Mouse (Mus musculus) limb, embryonic 12.5 days (tissue): ENCODE results near the gene Dazap1. TPM values are rescaled to one million over a fixed set of nuclear protein-coding genes. Genes with fewer than 3 reads are reported as not detected.
A peak's percentile ranks its signal among the peaks of the same experiment; 100 is the strongest.

Source experiments
- ATAC-seq: fragments of 200-750 bp; cut with Nextera tagmentation; 2 replicates; pipeline ENCODE4 v1.8.0; 2017; ENCODE audit warnings: low read depth, moderate TSS enrichment; ENCODE audit not compliant: insufficient number of reproducible peaks, insufficient read depth, low FRiP score, low TSS enrichment
- H3K27ac ChIP-seq: fragments of 300-500 bp; sonication (generic); 2 replicates; pipeline ENCODE4 v1.5.1; 2016; ENCODE audit warnings: mild to moderate bottlenecking, moderate library complexity
- H3K27me3 ChIP-seq: fragments of 300-500 bp; sonication (generic); 2 replicates; pipeline ENCODE4 v1.6.1; 2016; ENCODE audit warnings: mild to moderate bottlenecking, moderate library complexity
- H3K36me3 ChIP-seq: fragments of 300-500 bp; sonication (generic); 2 replicates; pipeline ENCODE4 v1.6.1; 2016; ENCODE audit warnings: mild to moderate bottlenecking, moderate library complexity
- H3K4me1 ChIP-seq: fragments of 300-500 bp; sonication (generic); replicated peaks from 2 replicates; pipeline ENCODE4 v1.6.1; 2016
- H3K4me2 ChIP-seq: fragments of 300-500 bp; sonication (generic); 2 replicates; pipeline ENCODE4 v1.6.1; 2016; ENCODE audit warnings: mild to moderate bottlenecking, moderate library complexity
- H3K4me3 ChIP-seq: fragments of 300-500 bp; sonication (generic); replicated peaks from 2 replicates; pipeline ENCODE4 v1.5.1; 2016; ENCODE audit warnings: mild to moderate bottlenecking
- H3K9ac ChIP-seq: fragments of 300-500 bp; sonication (generic); replicated peaks from 2 replicates; pipeline ENCODE4 v1.6.1; 2016; ENCODE audit warnings: mild to moderate bottlenecking, moderate library complexity
- H3K9me3 ChIP-seq: fragments of 300-500 bp; sonication (generic); 2 replicates; pipeline ENCODE4 v1.6.1; 2016; ENCODE audit warnings: mild to moderate bottlenecking, moderate library complexity
- WGBS: fragments of 180-500 bp; shearing (Covaris S2); methylation state at CpG from one replicate; pipeline ENCODE4 v1.1.7; 2016; 5-methylcytosine and 5-hydroxymethylcytosine counted together
- polyA plus RNA-seq: library from polyadenylated mRNA; unstranded; fragments of >200 nt; fragmentation: Nextera tagmentation; extraction: Ambion mirVana; gene quantifications from 2 replicates; pipeline ENCODE4 v1.2.1, GENCODE M21; 2016

Dazap1 gene
- polyA plus RNA-seq, 1 experiment from 2014 or later: 71.0 TPM

GRCm38 (mm10) chr10:80315315-80315714, 54.0 kb downstream of the Dazap1 start:
- WGBS: 46% methylated on average over 27 of the region's 27 CpGs
- Histone ChIP-seq H3K4me2 (no peak overlapping the region), H3K9ac (peak overlapping the region; percentile 37; the same call in 1 of the 2 replicates), H3K36me3 (peaks cover 20% of the 10 kb centered on the region), H3K4me3 (no peak overlapping the region), H3K4me1 (peaks cover 20% of the 10 kb centered on the region), H3K27me3 (peaks cover 78% of the 10 kb centered on the region), H3K9me3 (no peaks in the 10 kb centered on the region), H3K27ac (no peak overlapping the region)
- ATAC-seq: no peak

- Histone ChIP-seq H3K9ac (no peak overlapping the region), H3K36me3 (peaks cover 20% of the 10 kb centered on the region), H3K4me1 (peaks cover 20% of the 10 kb centered on the region), H3K4me3 (no peak overlapping the region), H3K27me3 (peaks cover 68% of the 10 kb centered on the region), H3K9me3 (no peaks in the 10 kb centered on the region), H3K4me2 (no peak overlapping the region), H3K27ac (no peak overlapping the region)
- 18% methylated on average over 11 of the region's 11 CpGs for WGBS
- no peak for ATAC-seq
Measured at GRCm38 (mm10) chr10:80316359-80316781, 55.1 kb downstream of the Dazap1 start.

- Histone ChIP-seq H3K4me2 (no peak overlapping the region), H3K9me3 (no peaks in the 10 kb centered on the region), H3K36me3 (peaks cover 20% of the 10 kb centered on the region), H3K4me1 (peaks cover 22% of the 10 kb centered on the region), H3K27me3 (peaks cover 61% of the 10 kb centered on the region), H3K4me3 (no peak overlapping the region), H3K27ac (no peak overlapping the region), H3K9ac (no peak overlapping the region)
- no peak for ATAC-seq
- WGBS: 58% methylated on average over 10 of the region's 10 CpGs
Measured at GRCm38 (mm10) chr10:80317011-80317410, 55.7 kb downstream of the Dazap1 start.

GRCm38 (mm10) chr10:80320340-80320760, 59.1 kb downstream of the Dazap1 start, which contains the start of gene 2310011J03Rik:
TSS of gene 2310011J03Rik (minus strand) at chr10:80320537.
- H3K27ac ChIP-seq: peak within 1 kb of the TSS; percentile 41; the same call in 1 of the 2 replicates
- ATAC-seq: peak; percentile 15; the same call in 1 of the 2 replicates
- H3K4me3 ChIP-seq: peak within 1 kb of the TSS; percentile 81
- H3K9ac ChIP-seq: peak within 1 kb of the TSS; percentile 78
- under 1% methylated on average over 34 of the region's 34 CpGs for WGBS
- peak within 1 kb of the TSS; percentile 97 for H3K4me2 ChIP-seq
- peaks cover 38% of the 10 kb centered on the region for H3K4me1 ChIP-seq
- peaks cover 20% of the 10 kb centered on the region for H3K36me3 ChIP-seq
- peaks cover 37% of the 10 kb centered on the region for H3K27me3 ChIP-seq
- no peaks in the 10 kb centered on the region for H3K9me3 ChIP-seq

- 0 out of 2 replicates have a peak overlapping the region, but pooled peaks have one; percentile 1 for H3K27ac ChIP-seq
- peaks cover 31% of the 10 kb centered on the region for H3K27me3 ChIP-seq
- 78% methylated on average over 5 of the region's 6 CpGs for WGBS
- H3K4me2 ChIP-seq: peak overlapping the region; percentile 97; the same call in 1 of the 2 replicates
- H3K9me3 ChIP-seq: no peaks in the 10 kb centered on the region
- ATAC-seq: no peak
- H3K4me1 ChIP-seq: peaks cover 35% of the 10 kb centered on the region
- peaks cover 20% of the 10 kb centered on the region for H3K36me3 ChIP-seq
- no peak overlapping the region for H3K9ac ChIP-seq
- H3K4me3 ChIP-seq: no peak overlapping the region
Measured at GRCm38 (mm10) chr10:80321014-80321669, 59.9 kb downstream of the Dazap1 start.

GRCm38 (mm10) chr10:80321670-80322581, 60.6 kb downstream of the Dazap1 start:
- Histone ChIP-seq H3K9ac (peak overlapping the region; percentile 69; the same call in 1 of the 2 replicates), H3K4me2 (peak overlapping the region; percentile 97), H3K4me1 (peaks cover 35% of the 10 kb centered on the region)

GRCm38 (mm10) chr10:80322811-80323211, 61.5 kb downstream of the Dazap1 start:
- peak overlapping the region; percentile 97 for H3K4me2 ChIP-seq
- H3K27me3 ChIP-seq: peaks cover 20% of the 10 kb centered on the region
- no peak for ATAC-seq
- no peak overlapping the region for H3K27ac ChIP-seq
- H3K4me1 ChIP-seq: peaks cover 35% of the 10 kb centered on the region
- peaks cover 14% of the 10 kb centered on the region; the same call in 1 of the 2 replicates for H3K36me3 ChIP-seq
- H3K4me3 ChIP-seq: peak overlapping the region; percentile 65
- no peaks in the 10 kb centered on the region for H3K9me3 ChIP-seq
- WGBS: 5% methylated on average over 28 of the region's 28 CpGs
- peak overlapping the region; percentile 69 for H3K9ac ChIP-seq

More at GRCm38 (mm10) chr10:80321670-80322581, 60.6 kb downstream of the Dazap1 start:
- no peaks in the 10 kb centered on the region for H3K9me3 ChIP-seq
- WGBS: 92% methylated on average over 21 of the region's 21 CpGs
- H3K4me3 ChIP-seq: peak overlapping the region; percentile 65
- H3K27ac ChIP-seq: 0 out of 2 replicates have a peak overlapping the region, but pooled peaks have one; percentile 1
- no peak for ATAC-seq
- peaks cover 23% of the 10 kb centered on the region for H3K27me3 ChIP-seq
- peaks cover 20% of the 10 kb centered on the region for H3K36me3 ChIP-seq

GRCm38 (mm10) chr10:80323261-80324119, 62.2 kb downstream of the Dazap1 start:
- WGBS: 2% methylated on average over 46 of the region's 46 CpGs
- Histone ChIP-seq H3K4me1 (peaks cover 35% of the 10 kb centered on the region), H3K9ac (peak overlapping the region; percentile 69), H3K27ac (0 out of 2 replicates have a peak overlapping the region, but pooled peaks have one; percentile 12), H3K36me3 (peaks cover 7% of the 10 kb centered on the region; the same call in 1 of the 2 replicates), H3K9me3 (no peaks in the 10 kb centered on the region), H3K4me2 (peak overlapping the region; percentile 97), H3K27me3 (peaks cover 23% of the 10 kb centered on the region), H3K4me3 (peak overlapping the region; percentile 65)
- 0 out of 2 replicates have a peak, but pooled peaks have one; percentile 11 for ATAC-seq

GRCm38 (mm10) chr10:80324120-80325037, 63.1 kb downstream of the Dazap1 start:
- H3K36me3 ChIP-seq: no peaks in the 10 kb centered on the region
- no peaks in the 10 kb centered on the region for H3K9me3 ChIP-seq
- H3K4me2 ChIP-seq: peak overlapping the region; percentile 97
- H3K4me1 ChIP-seq: peaks cover 33% of the 10 kb centered on the region
- H3K27me3 ChIP-seq: peaks cover 25% of the 10 kb centered on the region
- peak overlapping the region; percentile 65 for H3K4me3 ChIP-seq
- no peak for ATAC-seq
- no peak overlapping the region for H3K27ac ChIP-seq
- WGBS: 78% methylated on average over 17 of the region's 17 CpGs
- peak overlapping the region; percentile 69; the same call in 1 of the 2 replicates for H3K9ac ChIP-seq
